ENCODE assay signal across 9 mouse cellular contexts in the genomic region with DNA sequence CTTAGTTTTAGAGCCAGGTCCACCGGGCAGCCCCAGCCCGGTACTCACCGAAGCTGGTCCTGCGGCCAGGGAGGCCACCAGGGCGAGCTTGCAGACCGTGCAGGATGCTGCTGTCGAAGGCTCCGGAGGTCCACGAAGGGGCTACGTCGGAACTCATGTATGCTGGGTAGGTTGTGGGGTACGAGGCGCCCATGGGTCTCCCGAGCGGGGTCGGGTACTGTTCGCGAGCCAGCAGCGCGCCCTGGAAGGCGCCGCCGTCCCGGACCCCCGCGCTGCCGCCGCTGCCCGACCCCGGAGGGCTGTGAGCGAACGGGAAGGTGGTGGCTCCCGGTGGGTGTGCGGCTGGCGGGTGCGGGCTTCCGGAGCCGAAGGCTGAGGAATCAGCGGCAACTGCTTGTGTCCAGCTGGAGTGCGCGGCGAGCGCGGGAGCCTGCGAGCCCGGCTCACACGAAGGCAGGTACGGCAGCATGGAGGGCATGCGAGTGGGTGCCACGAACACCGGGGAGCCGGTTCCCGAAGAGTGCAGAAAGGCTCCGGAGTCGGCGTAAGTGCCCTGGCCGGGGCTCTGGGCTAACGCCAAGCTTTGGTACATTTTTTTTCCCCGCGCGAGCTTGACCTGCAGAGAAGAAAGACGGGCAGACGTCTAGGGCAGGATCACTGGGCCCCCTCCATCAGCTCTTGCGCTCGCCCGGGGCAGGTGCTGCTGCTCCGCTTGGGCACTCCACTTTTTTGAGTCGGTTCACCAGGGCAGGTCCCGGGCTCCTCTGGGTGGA. TPM values are rescaled to one million over a fixed set of nuclear protein-coding genes. Genes with fewer than 3 reads are reported as not detected.
DNase-seq lines count a peak whose midpoint lies in the region; ATAC-seq and TF ChIP-seq lines count a peak whose summit lies in the region.
"Had no signal": no experiment of that assay in that cellular context is flagged by ENCODE, and none has a peak within 500 bp of the region (broad histone marks: within the 10 kb centered on the region; RNA-seq: fewer than 3 reads in every experiment).

No protein-coding gene starts in this region.

- H3K27me3 ChIP-seq in heart, embryonic 12.5 days (replicated peaks), result no peaks in the 10 kb centered on the region
- peaks cover 40% of the 10 kb centered on the region for H3K27me3 ChIP-seq in embryonic facial prominence, embryonic 11.5 days (ENCODE audit: control insufficient read depth, insufficient read depth, low read length)
- H3K27me3 ChIP-seq in kidney, embryonic 15.5 days, result peaks cover 83% of the 10 kb centered on the region
- H3K27me3 ChIP-seq in midbrain, postnatal 0 days (ENCODE audit: insufficient read depth, low read length), result peaks cover 55% of the 10 kb centered on the region

- under 1% methylated on average over 69 of the region's 69 CpGs for WGBS in heart, embryonic 12.5 days
- under 1% methylated on average over 67 of the region's 69 CpGs for WGBS in embryonic facial prominence, embryonic 11.5 days
- under 1% methylated on average over 69 of the region's 69 CpGs for WGBS in kidney, embryonic 15.5 days
- WGBS in midbrain, postnatal 0 days, result under 1% methylated on average over 69 of the region's 69 CpGs

- H3K9ac ChIP-seq in heart, embryonic 12.5 days, result peak overlapping the region; percentile 98
- peak overlapping the region; percentile 37 for H3K9ac ChIP-seq in embryonic facial prominence, embryonic 11.5 days (replicated peaks; ENCODE audit: low read length)
- H3K9ac ChIP-seq in kidney, embryonic 15.5 days, result peak overlapping the region; percentile 54
- no peak overlapping the region for H3K9ac ChIP-seq in midbrain, postnatal 0 days (replicated peaks; ENCODE audit: low read length, poor library complexity, severe bottlenecking)

- peak overlapping the region; percentile 94 for H3K27ac ChIP-seq in heart, embryonic 12.5 days (ENCODE audit: poor library complexity, severe bottlenecking)
- no peak overlapping the region for H3K27ac ChIP-seq in embryonic facial prominence, embryonic 11.5 days (replicated peaks; ENCODE audit: low read depth, low read length)
- peak overlapping the region; percentile 32; the same call in 1 of the 2 replicates for H3K27ac ChIP-seq in kidney, embryonic 15.5 days
- no peak overlapping the region for H3K27ac ChIP-seq in midbrain, postnatal 0 days (ENCODE audit: low read depth, low read length)

- peaks cover 10% of the 10 kb centered on the region for H3K36me3 ChIP-seq in heart, embryonic 12.5 days
- H3K36me3 ChIP-seq in embryonic facial prominence, embryonic 11.5 days (replicated peaks; ENCODE audit: control insufficient read depth, insufficient read depth, low read depth, low read length), result no peaks in the 10 kb centered on the region
- no peaks in the 10 kb centered on the region for H3K36me3 ChIP-seq in kidney, embryonic 15.5 days
- no peaks in the 10 kb centered on the region for H3K36me3 ChIP-seq in midbrain, postnatal 0 days (ENCODE audit: insufficient read depth, low read length)

- TF ChIP-seq CTCF in midbrain, postnatal 0 days (IDR thresholded peaks at IDR 0.05), result no peak

- ATAC-seq in heart, embryonic 12.5 days (ENCODE audit: insufficient number of reproducible peaks, low FRiP score), result no peak; the same call in 1 of the 2 replicates
- ATAC-seq in embryonic facial prominence, embryonic 11.5 days (replicated peaks; ENCODE audit: insufficient number of reproducible peaks, low FRiP score, low TSS enrichment, low read depth), result no peak
- ATAC-seq in kidney, embryonic 15.5 days (replicated peaks; ENCODE audit: low FRiP score), result peak; percentile 31
- no peak for ATAC-seq in midbrain, postnatal 0 days (ENCODE audit: low FRiP score)

- peak overlapping the region; percentile 87 for H3K4me3 ChIP-seq in heart, embryonic 12.5 days
- peak overlapping the region; percentile 35 for H3K4me3 ChIP-seq in embryonic facial prominence, embryonic 11.5 days (ENCODE audit: low read depth, low read length)
- peak overlapping the region; percentile 55 for H3K4me3 ChIP-seq in kidney, embryonic 15.5 days (replicated peaks)
- H3K4me3 ChIP-seq in midbrain, postnatal 0 days (ENCODE audit: low read depth, low read length), result peak overlapping the region; percentile 24

- no peaks in the 10 kb centered on the region for H3K9me3 ChIP-seq in heart, embryonic 12.5 days (replicated peaks)
- no peaks in the 10 kb centered on the region for H3K9me3 ChIP-seq in embryonic facial prominence, embryonic 11.5 days (replicated peaks; ENCODE audit: control insufficient read depth, low read length)
- H3K9me3 ChIP-seq in kidney, embryonic 15.5 days (replicated peaks), result no peaks in the 10 kb centered on the region
- no peaks in the 10 kb centered on the region for H3K9me3 ChIP-seq in midbrain, postnatal 0 days (ENCODE audit: low read length)

- H3K4me1 ChIP-seq in heart, embryonic 12.5 days (replicated peaks), result peaks cover 80% of the 10 kb centered on the region
- H3K4me1 ChIP-seq in embryonic facial prominence, embryonic 11.5 days (ENCODE audit: control insufficient read depth, insufficient read depth, low read length), result peaks cover 6% of the 10 kb centered on the region
- H3K4me1 ChIP-seq in kidney, embryonic 15.5 days, result peaks cover 27% of the 10 kb centered on the region
- H3K4me1 ChIP-seq in midbrain, postnatal 0 days (ENCODE audit: insufficient read depth, low read length), result no peaks in the 10 kb centered on the region

- peak overlapping the region; percentile 85 for H3K4me2 ChIP-seq in heart, embryonic 12.5 days
- H3K4me2 ChIP-seq in embryonic facial prominence, embryonic 11.5 days (ENCODE audit: low read depth, low read length), result peak overlapping the region; percentile 54
- H3K4me2 ChIP-seq in kidney, embryonic 15.5 days, result peak overlapping the region; percentile 83
- peak overlapping the region; percentile 39 for H3K4me2 ChIP-seq in midbrain, postnatal 0 days (ENCODE audit: low read depth, low read length, poor library complexity, severe bottlenecking)

- DNase-seq in heart, adult 18-20 months, result no peak
- DNase-seq in embryonic facial prominence, embryonic 11.5 days (ENCODE audit: low spot score), result peak; percentile 17
- no peak for DNase-seq in midbrain, postnatal 0 days (ENCODE audit: low spot score)
- no peak for DNase-seq in layer of hippocampus, postnatal 36 days
- no peak for DNase-seq in c-Kit-positive CD71-positive TER-119-positive erythroid progenitor cells, embryonic 14.5 days (ENCODE audit: low spot score)
- DNase-seq in thymus, postnatal 36 days, result no peak

RNA-seq across cellular contexts. Expression of a gene that starts 0.5 kb away (rescaled TPM):
- 24.7 and 28.4 TPM in 2 replicates for polyA plus RNA-seq in heart, embryonic 12.5 days (2016; fragmentation: Nextera tagmentation; extraction: Ambion mirVana)
- under 1 TPM; 0.35 to 0.80 TPM for total RNA-seq in heart, adult 18-20 months (2021)
- polyA plus RNA-seq in embryonic facial prominence, embryonic 11.5 days (2014; fragmentation: Nextera tagmentation; extraction: Ambion mirVana), result 0.13 and 0.14 TPM in 2 replicates
- polyA plus RNA-seq in kidney, embryonic 15.5 days (2015; fragmentation: Nextera tagmentation; extraction: Ambion mirVana), result 3.0 and 4.7 TPM in 2 replicates
- not detected in 2 replicates for total RNA-seq in midbrain, postnatal 0 days (2014; rRNA removed)
- not detected in 2 replicates for polyA plus RNA-seq in midbrain, postnatal 0 days (2015; fragmentation: Nextera tagmentation; extraction: Ambion mirVana)
- not detected for total RNA-seq in layer of hippocampus, postnatal 36 days (2021)
- total RNA-seq: CH12.LX had no signal

RNA-seq across cellular contexts. Expression of a gene that starts 44.3 kb away (rescaled TPM):
- polyA plus RNA-seq in heart, embryonic 12.5 days (2016; fragmentation: Nextera tagmentation; extraction: Ambion mirVana), result not detected in 2 replicates
- total RNA-seq in heart, adult 18-20 months (2021), result not detected
- 0.20 and 0.35 TPM in 2 replicates for polyA plus RNA-seq in embryonic facial prominence, embryonic 11.5 days (2014; fragmentation: Nextera tagmentation; extraction: Ambion mirVana)
- polyA plus RNA-seq in kidney, embryonic 15.5 days (2015; fragmentation: Nextera tagmentation; extraction: Ambion mirVana), result 0.84 and 0.87 TPM in 2 replicates
- total RNA-seq in midbrain, postnatal 0 days (2014; rRNA removed), result not detected in 2 replicates
- polyA plus RNA-seq in midbrain, postnatal 0 days (2015; fragmentation: Nextera tagmentation; extraction: Ambion mirVana), result not detected in 2 replicates
- total RNA-seq in layer of hippocampus, postnatal 36 days (2021), result not detected
- total RNA-seq: CH12.LX had no signal

Comparison
In these comparisons a context has a peak if more than half of its experiments do, and no peak if none do; other contexts are left out.
1. H3K27ac ChIP-seq: peak in heart, embryonic 12.5 days (single experiment) and kidney, embryonic 15.5 days (single experiment); none in embryonic facial prominence, embryonic 11.5 days (single experiment) and midbrain, postnatal 0 days (single experiment).
2. H3K4me3 ChIP-seq: peak in every context shown above with its lines; median percentile 87 in heart, embryonic 12.5 days; 55 in kidney, embryonic 15.5 days; 35 in embryonic facial prominence, embryonic 11.5 days; 24 in midbrain, postnatal 0 days.
3. Peak in every context shown above with its lines, with median percentiles within 50 percentile points of each other: H3K4me2 ChIP-seq.